Mouse (Mus musculus): ENCODE data around the gene Tmcc3.

Gene Tmcc3

DNA sequence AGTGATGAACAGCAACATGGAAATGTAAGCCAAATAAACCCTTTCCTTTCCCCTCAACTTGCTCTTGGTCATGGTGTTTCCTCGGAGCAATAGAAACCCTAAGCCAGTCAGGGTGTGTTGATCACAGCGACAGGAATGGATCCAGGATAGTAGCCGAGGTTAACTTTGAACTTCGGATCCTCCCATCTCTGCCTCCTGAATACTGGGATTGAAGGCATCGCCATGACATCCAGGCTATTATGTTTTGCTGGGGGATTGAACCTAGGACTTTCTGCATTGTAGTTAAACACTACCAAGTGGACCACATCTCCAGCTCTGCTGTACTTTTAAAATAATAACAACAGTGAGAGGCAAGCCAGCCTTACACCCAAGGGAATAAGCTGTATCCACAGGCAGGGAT lies 307.8 kb downstream of the Tmcc3 start:
- in situ Hi-C loops (cut with MboI; ENCODE audit: unreplicated experiment in 2 of 2), result loop anchor here in 1 of 2 experiments (25.0 kb wide), 3 partner anchors 207 to 1268 kb away; no protein-coding TSS in a partner anchor

DNA sequence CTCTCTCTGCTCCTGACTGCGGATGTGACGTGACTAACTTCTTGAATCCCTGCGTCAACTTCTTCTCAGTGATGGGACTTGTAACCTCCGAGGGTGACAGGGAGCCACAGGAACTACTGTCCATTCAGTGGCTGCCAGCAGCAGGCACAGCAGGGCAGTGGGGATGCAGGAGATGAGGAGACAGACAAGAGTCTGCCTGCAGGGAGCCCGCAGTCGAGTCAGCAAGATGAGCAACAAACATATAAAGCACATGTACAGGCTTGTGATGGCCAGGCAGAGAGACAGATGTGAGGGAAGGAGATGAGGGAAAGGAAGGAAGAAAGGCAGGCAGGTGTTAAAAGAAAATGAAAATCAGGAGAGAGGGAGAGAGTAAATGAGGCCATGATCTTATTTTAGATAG lies 308.8 kb downstream of the Tmcc3 start:
- in situ Hi-C loops (cut with MboI; ENCODE audit: unreplicated experiment in 2 of 2), result loop anchor here (5.0 to 25.0 kb wide), 9 partner anchors 84 to 1274 kb away; no protein-coding TSS in a partner anchor

DNA sequence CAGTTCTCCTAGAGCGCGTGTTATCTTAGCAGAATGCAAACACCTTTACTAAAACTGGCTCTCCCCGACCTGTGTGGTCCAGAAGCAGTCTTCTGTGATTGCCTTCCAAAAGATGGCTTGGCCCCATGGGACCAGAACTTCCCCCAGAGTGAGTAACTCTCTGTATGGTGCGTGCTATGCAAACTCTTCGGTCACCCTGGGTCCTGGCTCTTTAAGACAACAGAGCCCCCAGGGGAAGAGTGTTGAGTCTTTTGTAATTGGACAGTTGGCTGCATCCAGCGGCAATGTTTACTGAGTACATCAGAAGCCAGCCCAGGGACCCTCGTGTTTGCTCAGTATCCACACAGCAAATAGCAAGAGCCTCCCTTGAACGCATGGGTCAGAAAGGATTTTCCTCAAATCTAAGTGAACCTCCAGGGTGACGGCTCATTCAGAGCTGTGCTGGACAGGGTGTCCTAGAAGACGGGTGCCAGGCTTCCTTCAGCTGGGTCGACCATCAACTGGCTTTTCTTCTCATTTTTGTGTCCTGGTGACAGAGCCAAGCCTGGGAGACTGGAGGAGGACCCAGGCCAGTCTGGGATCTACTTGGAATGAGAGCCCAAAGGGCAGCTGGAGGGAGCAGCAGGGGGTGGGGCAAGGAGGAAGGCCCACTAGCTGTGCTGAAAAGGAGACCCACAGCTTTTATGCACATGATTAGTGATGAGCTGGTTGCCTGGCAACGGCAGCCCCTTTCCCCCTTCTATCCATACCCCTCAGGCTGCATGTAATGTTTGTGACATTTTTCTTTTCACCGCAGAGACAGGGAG lies 309.9 kb downstream of the Tmcc3 start:
- in situ Hi-C loops (cut with MboI; ENCODE audit: unreplicated experiment in 2 of 2), result loop anchor here (5.0 to 25.0 kb wide), 9 partner anchors 83 to 1273 kb away; no protein-coding TSS in a partner anchor

DNA sequence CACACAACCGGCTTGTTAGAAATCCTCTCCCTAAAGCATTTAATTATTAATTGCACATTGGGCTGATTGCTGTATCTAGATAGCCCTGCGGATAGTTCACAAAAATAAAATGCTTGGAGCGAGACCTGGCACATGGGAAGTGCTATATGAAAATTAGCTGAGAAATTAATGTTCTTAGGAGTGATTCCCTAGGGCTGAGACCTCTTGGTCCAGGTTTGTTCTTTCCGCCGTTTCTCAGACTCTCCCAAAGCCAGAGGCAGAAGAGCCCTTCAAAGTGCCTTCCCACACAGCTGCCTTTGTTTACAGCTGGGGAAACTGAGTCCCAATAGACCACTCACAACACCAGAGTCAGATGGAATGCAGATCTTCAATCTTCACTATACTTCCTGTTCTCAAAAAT lies 310.5 kb downstream of the Tmcc3 start:
- in situ Hi-C loops (cut with MboI; ENCODE audit: unreplicated experiment in 2 of 2), result loop anchor here (5.0 to 25.0 kb wide), 9 partner anchors 83 to 1273 kb away; no protein-coding TSS in a partner anchor

DNA sequence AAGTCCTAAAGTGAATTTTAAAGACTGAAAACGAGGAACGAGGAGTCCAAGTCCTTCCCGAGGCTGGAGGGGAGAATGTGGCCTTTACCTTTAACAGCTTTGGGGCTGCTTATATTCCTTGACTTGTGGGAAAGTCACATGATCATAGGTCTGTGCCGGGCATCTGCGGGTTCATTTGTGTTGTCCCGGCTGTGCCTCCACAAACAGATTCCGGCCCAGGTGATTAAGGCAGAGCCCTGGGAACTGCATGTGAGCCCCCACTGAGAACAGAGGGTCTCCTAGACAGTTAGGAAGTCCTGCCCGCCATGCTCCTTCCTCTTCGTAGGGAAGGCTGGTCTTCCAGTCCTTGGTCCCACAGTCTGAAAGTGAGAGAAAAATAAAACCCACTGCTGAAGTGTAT lies 311.1 kb downstream of the Tmcc3 start:
- in situ Hi-C loops (cut with MboI; ENCODE audit: unreplicated experiment in 2 of 2), result loop anchor here (5.0 to 25.0 kb wide), 9 partner anchors 82 to 1272 kb away; no protein-coding TSS in a partner anchor

DNA sequence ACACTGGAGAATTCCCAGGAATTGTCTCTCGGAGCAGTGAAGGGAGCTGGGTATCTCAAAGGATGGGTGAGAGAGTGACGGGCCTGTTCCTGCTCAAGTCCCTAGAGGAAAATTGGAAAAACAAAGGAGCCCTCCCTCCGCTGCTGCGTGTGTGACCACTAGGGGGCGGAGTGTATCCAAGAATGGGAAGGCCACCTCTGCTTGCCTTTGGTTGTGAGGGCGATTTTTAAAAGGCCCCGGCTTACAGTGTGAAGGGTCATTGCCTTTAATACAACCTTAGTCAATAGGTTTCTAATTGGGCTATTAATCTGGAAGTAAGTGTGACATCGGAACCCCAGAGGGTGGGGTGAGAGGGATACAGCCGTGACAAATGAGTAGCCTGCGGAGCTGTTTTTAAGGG lies 311.9 kb downstream of the Tmcc3 start:
- in situ Hi-C loops (cut with MboI; ENCODE audit: unreplicated experiment in 2 of 2), result loop anchor here (5.0 to 25.0 kb wide), 9 partner anchors 81 to 1271 kb away; no protein-coding TSS in a partner anchor

DNA sequence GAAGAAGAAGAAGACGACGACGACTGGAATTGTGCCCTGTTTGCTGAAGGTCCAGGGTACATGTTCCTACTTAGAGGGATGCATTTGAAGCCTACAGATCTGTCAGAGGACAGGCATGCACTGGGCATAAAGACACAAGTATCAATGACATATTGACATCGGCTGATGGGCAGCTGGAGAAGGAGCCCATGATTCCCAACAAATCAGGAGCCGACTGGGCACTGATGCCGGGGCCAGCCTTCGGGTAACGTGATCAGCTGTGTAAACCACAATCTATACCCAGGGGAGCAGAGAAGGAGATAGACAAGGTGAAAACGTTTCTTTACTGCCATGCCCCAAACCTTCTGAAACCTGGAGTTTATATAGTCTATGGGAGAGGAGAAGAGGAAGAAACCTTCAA lies 313.3 kb downstream of the Tmcc3 start:
- in situ Hi-C loops (cut with MboI; ENCODE audit: unreplicated experiment in 2 of 2), result loop anchor here (5.0 to 10.0 kb wide), 6 partner anchors 72 to 1270 kb away; no protein-coding TSS in a partner anchor

DNA sequence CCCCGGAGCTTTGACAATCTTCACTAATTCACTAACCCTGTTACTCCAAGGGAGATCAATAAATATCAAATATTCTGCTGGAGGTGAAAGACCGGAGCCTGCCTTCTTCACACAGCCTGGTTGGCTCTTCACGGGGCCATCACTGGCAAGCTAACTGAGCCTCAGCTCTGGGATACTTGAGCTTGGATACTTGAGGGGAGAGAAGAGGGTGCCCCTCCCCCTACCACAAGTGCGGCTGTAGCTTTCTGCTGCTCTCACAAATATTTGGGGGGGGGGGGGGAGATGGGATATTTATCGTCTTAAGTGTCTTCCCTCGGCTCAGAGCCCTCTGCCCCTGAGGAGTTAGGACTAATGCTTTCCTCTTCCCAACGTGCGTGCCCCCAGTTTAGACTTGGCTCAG lies 313.9 kb downstream of the Tmcc3 start:
- in situ Hi-C loops (cut with MboI; ENCODE audit: unreplicated experiment in 2 of 2), result loop anchor here (5.0 to 10.0 kb wide), 6 partner anchors 72 to 1269 kb away; no protein-coding TSS in a partner anchor

DNA sequence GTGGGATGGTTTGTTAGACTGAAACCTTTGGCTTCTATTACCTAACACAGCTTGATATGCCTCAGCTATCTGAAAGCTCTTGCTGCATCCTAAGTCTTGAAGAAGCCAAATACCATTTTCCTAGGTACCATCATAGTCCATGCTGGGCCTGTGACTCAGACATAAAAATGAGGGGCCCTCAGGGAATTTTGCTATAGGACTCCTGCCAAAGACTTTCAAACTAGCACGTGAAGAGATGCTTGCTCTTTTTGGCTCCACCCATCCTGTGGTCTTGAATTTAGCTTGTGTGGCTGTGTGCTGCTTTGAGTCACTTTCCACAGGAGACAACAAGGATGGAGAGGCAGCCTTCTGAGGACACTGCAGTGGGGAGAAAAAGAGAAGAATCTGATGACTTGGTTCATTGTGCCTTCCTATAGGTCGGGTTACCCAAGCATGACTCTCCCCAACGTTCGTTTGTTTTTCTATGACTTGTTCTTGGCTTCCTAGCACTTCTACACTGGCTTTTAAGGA lies 319.1 kb downstream of the Tmcc3 start:
- in situ Hi-C loops (cut with MboI; ENCODE audit: unreplicated experiment in 2 of 2), result no loop called here

DNA sequence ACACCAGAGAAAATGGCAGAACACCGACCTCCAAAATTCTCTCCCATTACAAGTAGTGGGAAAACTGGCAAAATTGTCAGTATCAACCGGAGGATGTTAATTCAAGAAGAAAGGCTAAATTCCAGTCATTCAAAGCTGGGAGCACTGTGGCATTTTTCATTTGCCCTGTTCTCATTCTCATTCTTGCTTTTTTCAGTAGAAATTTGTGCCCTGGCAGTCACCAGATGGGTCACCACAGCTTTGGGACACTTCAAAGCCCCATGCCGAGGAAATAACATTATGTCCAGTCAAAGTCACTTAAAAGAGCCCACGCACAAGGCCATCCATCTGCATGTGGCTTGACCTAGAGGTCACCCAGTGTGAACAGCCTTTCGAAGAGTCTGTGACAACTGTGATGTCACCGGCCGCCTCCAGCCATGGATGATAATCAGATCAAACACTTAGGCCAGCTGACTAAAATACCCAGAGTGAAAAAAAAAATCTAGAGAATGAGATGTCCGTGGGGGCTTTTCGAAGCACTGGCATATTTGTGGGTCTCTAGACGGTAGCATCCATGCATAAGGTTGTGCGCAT lies 319.9 kb downstream of the Tmcc3 start:
- in situ Hi-C loops (cut with MboI; ENCODE audit: unreplicated experiment in 2 of 2), result no loop called here

DNA sequence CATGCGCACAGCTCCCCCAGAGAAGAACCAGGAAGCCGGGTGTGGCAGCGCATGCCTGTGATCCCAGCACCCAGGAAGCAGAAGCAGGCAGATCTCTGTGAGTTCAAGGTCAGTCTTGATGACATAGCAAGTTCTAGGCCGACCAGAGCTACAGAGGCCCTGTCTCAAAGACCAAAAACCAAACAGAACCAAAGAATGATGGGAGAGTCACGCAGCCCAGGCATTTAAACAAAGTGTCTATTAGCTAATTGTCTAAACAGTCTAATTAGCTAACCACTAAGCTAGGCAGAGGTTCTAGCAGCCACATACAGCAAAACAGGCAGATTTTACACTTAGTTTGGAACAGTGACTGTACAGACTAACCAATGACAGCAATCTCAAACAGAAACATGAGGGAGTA lies 320.5 kb downstream of the Tmcc3 start:
- in situ Hi-C loops (cut with MboI; ENCODE audit: unreplicated experiment in 2 of 2), result no loop called here

DNA sequence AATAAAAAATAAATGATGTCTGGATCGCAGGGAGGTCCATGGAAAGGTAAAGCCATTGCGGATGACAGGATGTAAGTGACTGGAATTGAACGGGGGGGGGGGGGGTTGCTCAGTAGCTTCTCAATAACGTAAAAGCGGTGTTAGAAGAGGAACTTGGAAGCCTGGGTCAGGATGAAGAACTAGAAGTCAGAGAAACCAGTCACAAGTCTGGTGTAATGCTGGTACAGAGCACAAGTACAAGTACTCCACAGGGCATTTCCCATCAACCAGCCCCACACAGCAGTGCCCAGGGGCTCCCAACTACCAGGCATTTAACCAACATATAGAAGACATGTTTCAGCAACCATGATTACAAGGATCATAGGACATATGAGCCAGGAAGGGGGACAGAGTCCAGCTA lies 326.9 kb downstream of the Tmcc3 start:
- in situ Hi-C loops (cut with MboI; ENCODE audit: unreplicated experiment in 2 of 2), result no loop called here

DNA sequence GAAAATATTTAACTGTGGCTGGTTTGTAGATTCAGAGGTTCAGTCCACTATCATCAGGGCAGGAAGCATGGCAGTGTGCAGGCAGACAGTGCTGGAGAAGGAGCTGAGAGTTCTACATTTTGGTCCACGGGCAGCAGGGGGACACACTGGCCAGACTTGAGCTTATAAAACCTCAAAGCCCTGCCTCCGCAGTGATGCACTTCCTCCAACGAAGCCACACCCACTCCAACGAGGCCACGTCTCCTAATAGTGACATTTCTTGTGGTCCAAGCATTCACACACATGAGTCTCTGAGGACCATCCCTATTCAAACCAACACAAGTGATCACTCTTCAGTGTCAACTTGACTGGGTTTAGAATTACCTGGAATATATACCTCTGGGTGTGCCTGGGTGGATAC lies 327.5 kb downstream of the Tmcc3 start:
- in situ Hi-C loops (cut with MboI; ENCODE audit: unreplicated experiment in 2 of 2), result no loop called here

DNA sequence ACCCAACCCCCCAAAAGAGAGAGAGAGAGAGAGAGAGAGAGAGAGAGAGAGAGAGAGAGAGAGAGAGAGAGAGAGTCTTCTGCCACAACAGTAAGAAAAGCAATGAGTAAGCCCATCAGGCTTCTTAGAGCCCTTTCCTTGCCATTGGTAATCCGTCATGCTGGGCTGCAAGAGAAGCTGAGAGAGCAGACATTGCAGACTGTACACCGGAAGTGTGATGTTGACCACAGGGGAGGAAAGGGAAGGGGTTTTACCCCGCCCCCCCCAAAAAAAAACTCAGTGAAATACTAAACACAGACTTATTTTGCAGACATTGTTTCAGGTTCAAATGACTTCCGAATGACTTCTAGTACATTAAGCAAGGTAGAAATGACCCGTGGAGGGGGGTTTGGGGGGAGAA lies 328.3 kb downstream of the Tmcc3 start:
- in situ Hi-C loops (cut with MboI; ENCODE audit: unreplicated experiment in 2 of 2), result no loop called here
